Mouse (Mus musculus): Measurements from ENCODE around the gene Lax1.

- TF ChIP-seq CTCF (IDR thresholded peaks at IDR 0.05; ENCODE audit: control insufficient read depth, insufficient read depth, low read length) (no peak), POLR2A (IDR thresholded peaks at IDR 0.05; ENCODE audit: borderline replicate concordance, control insufficient read depth, low read depth, low read length) (no peak)
Measured at GRCm38 (mm10) chr1:133660466-133661202, 29.3 kb downstream of the Lax1 start, which contains the start of gene Zbed6.

Measured in bone marrow, adult 2 months (tissue).